Mouse (Mus musculus): ENCODE data around the gene Stox1.

Gene Stox1

DNA sequence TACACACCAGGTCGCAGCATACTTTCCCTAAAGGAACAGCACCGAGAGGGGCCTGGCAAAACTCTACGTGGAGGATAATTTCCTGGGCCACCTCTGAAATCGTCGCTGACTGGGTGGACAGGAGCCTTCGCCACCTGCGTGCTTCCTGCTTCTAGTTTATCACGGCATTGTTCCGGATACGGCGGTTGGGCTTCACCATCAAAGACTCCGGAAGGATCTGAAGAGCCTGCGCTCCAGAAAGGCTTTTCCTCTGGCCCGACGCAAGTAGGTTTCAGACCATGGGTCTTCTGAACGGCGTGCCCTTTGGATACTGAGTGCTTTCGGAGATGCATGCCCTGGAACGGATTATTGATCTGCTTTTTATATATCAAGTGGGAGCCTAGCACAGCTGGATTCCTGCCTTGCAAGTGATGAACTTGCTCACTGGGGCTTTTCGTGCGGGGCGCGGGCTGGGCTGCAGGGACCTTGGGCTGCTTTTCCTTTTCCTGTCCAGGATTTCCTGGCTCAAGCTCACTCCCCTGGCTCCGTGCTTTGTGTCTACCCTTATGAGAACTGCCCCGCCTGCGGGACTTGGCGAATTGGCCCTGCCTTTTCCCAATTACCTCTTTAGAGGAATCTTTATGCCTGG, 60.9 kb downstream of the Stox1 start:
- DNase-seq: no peak

DNA sequence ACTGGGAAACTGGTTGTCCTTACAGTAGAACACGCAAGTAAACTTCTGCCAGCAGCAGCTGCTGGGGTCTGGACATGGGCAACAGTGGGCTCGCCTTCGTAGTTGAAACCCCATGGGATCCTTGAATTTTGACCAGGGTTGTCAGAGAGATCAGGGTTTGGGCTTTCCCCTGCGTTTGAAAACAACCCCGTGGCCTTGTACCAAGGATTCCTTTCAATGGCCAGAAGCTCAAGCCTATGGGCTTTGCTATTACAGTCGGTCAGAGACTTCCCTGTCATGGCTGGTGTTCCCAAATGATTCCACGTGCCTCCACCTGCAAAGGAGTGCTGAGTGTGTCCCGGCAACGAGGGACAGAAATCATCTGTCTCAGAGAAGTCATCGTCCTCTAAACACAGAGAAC, 61.8 kb downstream of the Stox1 start:
- no peak for DNase-seq

DNA sequence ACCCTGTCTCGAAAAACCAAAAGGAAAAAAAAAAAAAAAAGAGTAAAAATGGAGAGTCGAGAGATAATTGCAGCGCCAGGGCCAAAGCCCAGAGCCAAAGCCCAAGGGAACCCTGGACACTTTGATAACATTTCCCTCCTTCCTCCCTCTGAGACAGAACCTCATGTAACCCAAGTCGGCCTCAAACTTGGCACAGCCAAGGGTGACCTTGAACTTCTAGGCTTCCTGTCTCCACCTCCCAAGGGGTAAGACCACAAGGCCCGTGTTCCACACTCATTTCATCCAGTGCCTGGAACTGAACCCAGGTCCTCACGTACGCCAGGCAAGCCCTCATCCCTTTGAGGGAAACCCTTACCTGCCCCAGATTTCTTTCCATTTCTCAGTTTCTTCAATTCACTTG, 69.2 kb downstream of the Stox1 start:
- DNase-seq: no peak

DNA sequence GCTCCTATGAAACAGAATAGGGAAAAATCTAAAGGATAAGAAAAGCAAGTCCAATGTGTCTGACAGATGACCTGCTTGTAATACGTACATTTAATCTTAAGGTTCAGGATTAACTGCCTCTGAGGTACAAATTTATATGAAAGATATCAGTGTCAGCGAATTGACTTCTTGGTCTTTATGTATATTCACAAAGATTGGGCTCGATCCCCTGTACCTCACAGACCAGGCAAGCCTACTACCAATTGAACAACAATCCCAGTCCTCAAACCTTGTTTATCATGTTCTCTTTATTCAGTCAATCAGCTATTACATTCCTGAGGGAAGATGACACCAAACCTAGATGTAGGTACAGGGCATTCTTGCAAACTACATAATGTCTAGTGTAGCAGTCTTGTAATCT, 74.0 kb downstream of the Stox1 start:
- DNase-seq: peak in 1 of 2 experiments; percentile 13

DNA sequence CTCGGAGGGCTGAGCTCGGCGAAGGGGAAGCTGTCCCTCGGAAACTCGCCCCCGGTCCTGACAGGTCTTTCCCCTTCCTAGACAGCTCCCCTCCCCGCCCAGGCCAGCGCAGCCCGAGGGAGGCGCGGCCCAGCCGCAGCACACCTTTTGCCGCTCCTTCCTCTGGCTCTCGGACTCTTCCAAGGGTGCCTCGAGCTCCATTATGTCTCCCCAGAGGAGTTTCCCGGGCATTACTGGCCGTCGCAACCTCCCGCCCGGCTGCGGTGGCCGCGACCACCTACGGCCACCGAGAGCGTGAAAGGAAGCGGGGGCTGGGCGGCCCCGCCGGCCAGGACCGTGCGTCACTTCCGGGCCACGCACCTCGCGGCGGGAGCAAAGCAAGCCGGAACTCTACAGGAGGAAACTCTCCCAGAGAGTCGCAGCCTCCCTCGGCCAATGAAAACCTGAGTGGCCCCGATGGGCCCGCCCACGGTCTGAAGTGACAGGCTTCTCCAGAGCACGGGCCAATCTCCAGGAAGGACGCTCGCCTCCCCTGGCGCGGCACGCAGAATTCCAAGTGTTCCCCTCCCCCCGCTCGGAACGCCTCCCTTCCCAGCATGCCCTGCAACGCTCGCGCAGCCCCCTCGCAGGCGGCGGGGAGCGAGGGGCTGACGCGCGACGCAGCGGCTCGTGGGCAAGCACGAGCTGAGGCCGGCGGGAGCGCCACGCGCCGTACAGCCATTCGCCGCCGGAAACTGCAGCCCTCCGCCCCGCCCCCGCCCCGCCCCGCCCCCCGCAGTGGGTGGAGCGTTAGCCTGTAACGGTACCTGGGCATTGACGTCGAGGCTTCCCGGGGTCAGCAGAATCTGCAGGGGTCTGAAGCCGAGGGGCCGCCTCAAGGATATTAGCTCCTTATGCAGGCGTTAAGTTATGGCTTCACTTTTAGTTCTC, 74.8 kb downstream of the Stox1 start, which contains the start of gene Ddx50:
Ddx50 (minus strand) TSS at position 338 of the 930 bp plus-strand sequence.
- DNase-seq: peak; percentile 99 to 100

DNA sequence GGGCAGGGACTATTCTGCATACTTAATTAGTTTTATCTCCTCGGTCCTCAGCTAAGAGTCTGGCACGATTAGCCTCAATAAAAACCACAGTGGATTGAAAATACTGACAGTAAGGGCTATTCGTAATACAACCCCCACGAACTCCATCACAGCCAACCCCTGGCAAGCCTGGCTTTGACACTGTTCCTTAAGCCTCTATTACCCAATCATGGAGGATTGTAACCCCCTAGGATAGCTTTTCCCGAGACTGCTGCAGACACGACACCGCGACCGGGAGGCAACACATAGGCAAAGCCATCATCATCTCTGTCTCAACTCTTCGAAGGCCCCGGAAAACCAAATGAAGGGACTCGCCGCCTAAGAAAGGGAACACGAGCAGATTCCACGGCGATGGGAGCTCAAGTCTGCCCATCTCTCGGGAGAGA, 75.6 kb downstream of the Stox1 start:
- DNase-seq: no peak
